ENCODE assay signal across 8 mouse cellular contexts in the genomic region with DNA sequence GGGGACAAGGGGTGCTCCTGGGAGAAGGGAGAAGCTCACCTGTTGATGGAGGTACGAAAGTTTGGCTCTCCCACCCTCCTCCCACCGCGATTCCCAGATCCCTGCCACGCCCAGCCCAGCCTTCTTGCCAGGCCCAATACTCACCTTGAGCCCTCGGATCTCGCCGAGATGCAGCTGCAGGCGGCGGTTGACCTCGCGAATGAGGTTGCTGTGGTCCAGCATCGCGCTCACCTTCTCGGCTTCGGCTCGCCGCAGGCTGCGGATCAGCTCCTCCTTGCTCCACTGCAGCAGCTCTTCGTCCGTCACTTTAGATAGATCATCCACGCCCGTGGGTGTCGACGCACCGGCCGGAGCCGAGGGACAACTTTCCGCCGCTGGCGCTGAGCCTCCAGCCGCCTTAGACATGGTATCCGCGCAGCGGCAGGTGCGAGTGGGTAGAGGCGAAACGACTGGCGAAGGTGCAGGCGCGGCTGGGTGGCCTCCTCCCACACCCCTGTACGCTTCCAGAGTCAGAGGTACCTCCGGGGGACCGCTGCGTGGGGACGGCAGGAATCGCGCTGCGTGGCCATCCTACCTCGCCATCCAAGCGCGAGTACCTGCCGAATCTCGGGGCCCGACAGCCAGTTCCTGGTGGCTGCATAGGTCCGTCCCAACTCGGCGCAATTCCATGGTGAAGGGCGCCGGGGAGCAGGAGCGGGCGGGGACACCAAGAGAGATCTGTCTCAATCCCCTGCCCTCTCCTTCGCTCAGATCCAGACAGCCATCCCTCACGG. TPM values are rescaled to one million over a fixed set of nuclear protein-coding genes. Genes with fewer than 3 reads are reported as not detected.
DNase-seq lines count a peak whose midpoint lies in the region; ATAC-seq and TF ChIP-seq lines count a peak whose summit lies in the region.

No protein-coding gene starts in this region.

- H3K9me3 ChIP-seq in forebrain, embryonic 14.5 days (replicated peaks; ENCODE audit: control insufficient read depth, low read length) = no peaks in the 10 kb centered on the region
- no peaks in the 10 kb centered on the region for H3K9me3 ChIP-seq in hindbrain, embryonic 12.5 days (replicated peaks)
- no peaks in the 10 kb centered on the region for H3K9me3 ChIP-seq in liver, embryonic 15.5 days (replicated peaks)

- ATAC-seq in forebrain, embryonic 14.5 days = peak; percentile 77
- ATAC-seq in hindbrain, embryonic 12.5 days (ENCODE audit: low FRiP score) = peak; percentile 60
- no peak for ATAC-seq in liver, embryonic 15.5 days (ENCODE audit: insufficient read depth)

- TF ChIP-seq CTCF in kidney, adult 2 months (conservative IDR thresholded peaks at IDR 0.05; ENCODE audit: insufficient read depth, insufficient read length, low read depth, low read length) = no peak

- no peak for TF ChIP-seq POLR2A in kidney, adult 2 months (IDR thresholded peaks at IDR 0.05; ENCODE audit: low read depth, low read length)

- H3K9ac ChIP-seq in forebrain, embryonic 14.5 days (ENCODE audit: low read length) = peak overlapping the region; percentile 72
- H3K9ac ChIP-seq in hindbrain, embryonic 12.5 days = peak overlapping the region; percentile 71
- no peak overlapping the region for H3K9ac ChIP-seq in liver, embryonic 15.5 days

- H3K4me2 ChIP-seq in forebrain, embryonic 14.5 days (ENCODE audit: low read length) = peak overlapping the region; percentile 99
- H3K4me2 ChIP-seq in hindbrain, embryonic 12.5 days (replicated peaks) = peak overlapping the region; percentile 97
- peak overlapping the region; percentile 63 for H3K4me2 ChIP-seq in liver, embryonic 15.5 days

- H3K27ac ChIP-seq in kidney, adult 2 months (ENCODE audit: insufficient read depth, low read depth, low read length) = no peak overlapping the region
- peak overlapping the region; percentile 55; the same call in 1 of the 2 replicates for H3K27ac ChIP-seq in forebrain, embryonic 14.5 days (ENCODE audit: low read depth, low read length)
- peak overlapping the region; percentile 70 for H3K27ac ChIP-seq in hindbrain, embryonic 12.5 days
- H3K27ac ChIP-seq in liver, embryonic 15.5 days (replicated peaks) = no peak overlapping the region

- H3K36me3 ChIP-seq in kidney, adult 2 months (ENCODE audit: control insufficient read depth, insufficient read depth, low read length) = no peaks in the 10 kb centered on the region
- no peaks in the 10 kb centered on the region for H3K36me3 ChIP-seq in forebrain, embryonic 14.5 days (ENCODE audit: control insufficient read depth, insufficient read depth, low read length)
- no peaks in the 10 kb centered on the region for H3K36me3 ChIP-seq in hindbrain, embryonic 12.5 days
- no peaks in the 10 kb centered on the region for H3K36me3 ChIP-seq in liver, embryonic 15.5 days (replicated peaks)

- no peaks in the 10 kb centered on the region for H3K27me3 ChIP-seq in kidney, adult 2 months (replicated peaks; ENCODE audit: control insufficient read depth, insufficient read depth, low read length)
- H3K27me3 ChIP-seq in forebrain, embryonic 14.5 days (replicated peaks; ENCODE audit: control insufficient read depth, insufficient read depth, low read length) = no peaks in the 10 kb centered on the region
- H3K27me3 ChIP-seq in hindbrain, embryonic 12.5 days = peaks cover 17% of the 10 kb centered on the region
- H3K27me3 ChIP-seq in liver, embryonic 15.5 days = peaks cover 31% of the 10 kb centered on the region

- WGBS in kidney, adult 2 months = 2% methylated on average over 63 of the region's 63 CpGs
- WGBS in forebrain, embryonic 14.5 days = under 1% methylated on average over 63 of the region's 63 CpGs
- WGBS in hindbrain, embryonic 12.5 days = under 1% methylated on average over 62 of the region's 63 CpGs
- under 1% methylated on average over 63 of the region's 63 CpGs for WGBS in liver, embryonic 15.5 days (ENCODE audit: insufficient replicate concordance)

- DNase-seq in kidney, adult 2 months = no peak
- no peak for DNase-seq in kidney, adult 8-10 months
- peak; percentile 55 for DNase-seq in WW6 (ENCODE audit: low read depth, low spot score)
- DNase-seq in forebrain, embryonic 14.5 days (ENCODE audit: low spot score) = no peak
- peak; percentile 38 to 39 for DNase-seq in right cerebral cortex, postnatal 10 days (ENCODE audit: low spot score in 2 of 2)
- no peak for DNase-seq in spleen, postnatal 10 days (ENCODE audit: low spot score in 2 of 2)

- H3K4me1 ChIP-seq in kidney, adult 2 months (ENCODE audit: control insufficient read depth, insufficient read depth, low read length) = no peaks in the 10 kb centered on the region
- H3K4me1 ChIP-seq in forebrain, embryonic 14.5 days (ENCODE audit: control insufficient read depth, insufficient read depth, low read length) = no peaks in the 10 kb centered on the region
- peaks cover 5% of the 10 kb centered on the region; the same call in 1 of the 2 replicates for H3K4me1 ChIP-seq in hindbrain, embryonic 12.5 days
- no peaks in the 10 kb centered on the region; the same call in 1 of the 2 replicates for H3K4me1 ChIP-seq in liver, embryonic 15.5 days (replicated peaks)

- peak overlapping the region; percentile 57 for H3K4me3 ChIP-seq in kidney, adult 2 months (ENCODE audit: insufficient read depth, low read depth, low read length)
- peak overlapping the region; percentile 61 for H3K4me3 ChIP-seq in forebrain, embryonic 14.5 days (ENCODE audit: low read depth, low read length)
- H3K4me3 ChIP-seq in hindbrain, embryonic 12.5 days = peak overlapping the region; percentile 65
- H3K4me3 ChIP-seq in liver, embryonic 15.5 days (replicated peaks) = peak overlapping the region; percentile 37

RNA-seq across cellular contexts. Expression of a gene that starts 0.8 kb away (rescaled TPM):
- 0.98 and 1.0 TPM in 2 replicates for polyA plus RNA-seq in kidney, adult 2 months (2012; rRNA removed)
- 7.7 and 14.4 TPM in 2 replicates for polyA plus RNA-seq in forebrain, embryonic 14.5 days (2014; fragmentation: Nextera tagmentation; extraction: Ambion mirVana)
- polyA plus RNA-seq in hindbrain, embryonic 12.5 days (2016; fragmentation: Nextera tagmentation; extraction: Ambion mirVana) = 9.7 and 10.6 TPM in 2 replicates
- polyA plus RNA-seq in liver, embryonic 15.5 days (2015; fragmentation: Nextera tagmentation; extraction: Ambion mirVana) = 0.05 and 0.13 TPM in 2 replicates

Comparison
In these comparisons a context has a peak if more than half of its experiments do, and no peak if none do; other contexts are left out.
1. DNase-seq: peak in WW6 (single experiment) and right cerebral cortex, postnatal 10 days (2 of 2); none in kidney, adult 2 months (single experiment), kidney, adult 8-10 months (0 of 2), forebrain, embryonic 14.5 days (single experiment) and spleen, postnatal 10 days (0 of 2).
2. H3K27ac ChIP-seq: peak in forebrain, embryonic 14.5 days (single experiment) and hindbrain, embryonic 12.5 days (single experiment); none in kidney, adult 2 months (single experiment) and liver, embryonic 15.5 days (single experiment).
3. Peak in every context shown above with its lines, with median percentiles within 50 percentile points of each other: H3K4me3 ChIP-seq and H3K4me2 ChIP-seq.